Mouse (Mus musculus): ENCODE results near the gene Lgals4.

Gene Lgals4

DNA sequence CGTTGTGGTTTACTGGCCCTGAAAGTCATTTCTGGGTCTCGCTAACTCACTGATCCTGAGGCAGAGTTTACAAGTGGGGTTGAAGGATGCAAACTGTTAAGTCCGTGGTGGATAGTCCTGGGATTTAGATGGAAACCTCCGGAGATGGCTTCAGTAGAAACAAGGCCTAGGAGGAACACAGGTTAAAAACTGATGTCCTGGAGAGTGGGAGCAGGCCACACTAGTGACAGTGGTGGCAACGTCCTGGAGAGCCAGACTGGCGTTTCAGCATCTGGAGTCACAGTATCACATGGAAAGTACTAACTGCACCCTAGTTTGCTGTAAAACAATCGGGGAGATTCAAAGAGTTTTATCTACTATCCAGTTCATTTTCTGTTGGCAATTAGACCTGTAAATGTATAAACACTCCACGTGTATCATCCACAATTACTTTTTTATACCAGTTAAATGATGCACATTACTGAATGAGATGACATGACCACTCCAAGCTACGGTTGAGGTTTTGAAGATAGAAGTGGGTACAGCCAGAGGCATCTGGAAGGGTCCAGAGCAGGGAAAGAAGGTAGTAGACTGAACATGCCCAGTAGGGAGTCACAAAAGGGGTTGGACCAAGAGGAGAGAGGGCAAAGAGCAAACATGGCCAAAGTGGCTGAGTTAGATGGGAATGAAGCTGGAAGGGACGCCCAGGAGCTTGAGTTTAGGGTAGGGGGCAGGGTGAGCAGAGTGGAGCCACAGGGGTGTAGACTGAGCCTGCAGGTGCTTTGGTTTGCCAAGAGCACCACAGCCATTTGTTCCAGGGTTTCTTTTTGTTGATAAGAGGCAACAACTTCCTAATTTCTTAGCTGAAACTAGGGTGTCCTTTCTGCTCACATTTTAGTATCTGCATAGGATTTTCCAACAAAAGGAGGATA lies 10.4 kb upstream of the Lgals4 start:
- no peak for DNase-seq (ENCODE audit: low read depth)

DNA sequence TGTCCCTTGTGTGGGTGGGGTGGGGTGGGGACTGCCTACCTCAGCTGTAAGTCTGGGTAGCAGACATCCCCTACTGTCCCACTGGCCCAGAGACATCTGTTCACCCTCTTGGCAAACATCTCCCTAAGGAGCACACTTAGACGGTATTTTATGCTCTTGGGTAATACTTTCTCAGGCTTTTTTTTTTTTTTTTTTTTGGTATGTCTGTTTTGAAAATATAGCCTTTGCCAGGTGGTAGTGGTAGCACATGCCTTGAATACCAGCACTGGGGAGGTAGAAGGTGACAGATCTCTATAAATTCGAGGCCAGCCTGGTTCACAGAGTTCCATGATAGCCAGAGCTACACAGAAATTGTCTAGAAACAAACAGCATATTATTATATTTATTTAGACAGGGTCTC lies 9.7 kb upstream of the Lgals4 start:
- DNase-seq (ENCODE audit: low read depth): no peak

DNA sequence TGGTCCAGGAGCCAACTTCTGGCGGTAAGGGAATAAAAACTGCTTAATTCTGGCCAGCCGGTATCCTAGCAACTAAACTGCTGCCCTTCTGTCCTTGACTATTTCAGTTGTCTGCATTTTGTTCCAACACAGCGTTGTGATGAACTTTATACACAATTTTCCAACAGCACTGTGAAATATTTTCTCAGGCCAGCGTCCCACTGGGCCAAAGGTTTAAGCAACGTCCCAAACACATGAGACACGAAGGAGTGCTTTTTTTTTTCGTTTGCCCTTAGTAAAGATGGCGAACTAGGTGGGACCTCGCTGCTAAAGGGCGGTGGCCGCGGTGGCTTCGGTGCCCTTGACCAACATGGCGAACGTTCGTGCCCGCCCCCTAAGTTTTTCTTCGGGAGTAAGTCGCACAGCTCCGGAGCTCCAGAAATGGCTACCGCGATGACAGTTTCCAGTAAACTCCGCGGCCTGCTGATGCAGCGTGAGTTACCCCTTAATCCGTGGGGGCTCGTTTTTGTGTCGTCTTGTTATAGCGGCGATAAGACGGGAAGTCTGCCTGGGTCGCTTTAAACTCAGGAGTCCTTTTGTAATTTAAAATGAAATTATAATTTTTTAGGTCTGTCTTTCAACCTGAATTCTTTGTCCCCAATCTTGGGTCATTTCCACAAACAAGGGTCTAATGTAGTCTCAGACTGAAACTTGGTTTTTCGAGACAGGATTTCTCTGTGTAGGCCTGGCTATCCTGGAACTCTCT lies 8.5 kb upstream of the Lgals4 start, which contains the start of gene Ech1:
Gene Ech1 (plus strand): TSS at position 277 of the 745 bp plus-strand sequence.
- peak; percentile 86 for DNase-seq (ENCODE audit: low read depth)

DNA sequence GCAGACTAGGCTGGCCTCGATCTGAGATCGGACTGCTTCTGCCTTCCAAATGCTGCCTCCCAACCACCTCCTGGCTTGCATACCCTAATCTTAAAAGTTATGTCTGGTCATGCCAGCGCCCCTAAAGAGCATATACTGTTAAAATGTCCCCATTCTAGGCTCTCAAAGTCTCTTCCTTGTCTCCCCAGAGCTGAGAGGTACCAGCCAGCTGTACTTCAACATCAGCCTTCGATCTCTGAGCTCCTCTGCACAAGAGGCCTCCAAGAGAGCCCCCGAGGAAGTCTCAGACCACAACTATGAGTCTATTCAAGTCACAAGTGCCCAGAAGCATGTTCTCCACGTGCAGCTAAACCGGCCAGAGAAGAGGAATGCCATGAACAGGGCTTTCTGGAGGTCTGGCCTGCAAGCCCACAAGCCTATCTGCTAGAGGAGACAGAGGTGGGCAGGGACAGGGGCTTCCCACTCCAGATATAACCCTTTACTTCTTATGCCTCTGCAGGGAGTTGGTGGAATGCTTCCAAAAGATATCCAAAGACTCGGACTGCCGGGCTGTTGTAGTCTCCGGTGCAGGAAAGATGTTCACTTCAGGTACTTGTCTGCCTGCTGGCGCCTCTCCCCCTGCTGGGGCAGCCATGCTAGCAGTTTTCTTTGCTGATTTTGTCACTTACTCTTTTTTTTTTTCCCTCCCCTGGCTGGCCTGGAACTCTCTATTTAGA lies 7.8 kb upstream of the Lgals4 start:
- no peak for DNase-seq (ENCODE audit: low read depth)

DNA sequence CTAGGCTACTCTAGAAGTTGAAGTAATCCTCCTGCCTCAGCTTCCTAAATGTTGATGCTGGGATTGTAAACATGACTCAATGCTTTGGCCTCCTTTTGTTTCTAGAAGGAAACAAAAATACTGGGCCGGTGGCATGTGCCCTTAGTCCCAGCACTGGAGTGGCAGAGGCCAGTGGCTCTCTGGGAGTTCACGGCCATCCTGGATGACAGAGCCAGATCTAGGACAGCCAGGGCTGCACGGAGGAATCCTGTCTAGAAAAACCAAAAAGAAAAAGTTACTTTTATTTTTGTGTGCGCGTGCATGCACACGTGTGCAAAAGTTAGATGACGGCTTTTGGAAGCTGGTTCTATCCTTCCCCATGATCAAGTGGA lies 7.3 kb upstream of the Lgals4 start:
- DNase-seq (ENCODE audit: low read depth): no peak

DNA sequence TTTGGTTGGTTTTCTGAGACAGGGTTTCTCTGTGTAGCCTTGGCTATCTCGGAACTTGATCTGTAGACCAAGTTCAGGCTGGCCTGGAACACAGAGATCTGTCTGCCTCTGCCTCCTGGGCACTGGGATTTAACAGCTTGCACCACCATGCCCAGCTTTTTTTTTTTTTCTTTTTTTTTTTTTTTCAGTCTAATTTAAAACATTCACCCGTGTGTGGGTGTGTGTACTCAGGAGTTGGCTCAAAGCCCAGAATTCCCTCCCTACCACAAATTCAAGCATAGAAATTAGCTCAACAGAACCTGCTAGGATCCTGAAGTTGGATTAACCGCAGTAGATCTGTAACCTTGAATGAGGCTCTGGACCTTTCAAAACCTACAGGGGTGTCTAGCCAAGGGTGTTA lies 6.3 kb upstream of the Lgals4 start:
- DNase-seq (ENCODE audit: low read depth): no peak

DNA sequence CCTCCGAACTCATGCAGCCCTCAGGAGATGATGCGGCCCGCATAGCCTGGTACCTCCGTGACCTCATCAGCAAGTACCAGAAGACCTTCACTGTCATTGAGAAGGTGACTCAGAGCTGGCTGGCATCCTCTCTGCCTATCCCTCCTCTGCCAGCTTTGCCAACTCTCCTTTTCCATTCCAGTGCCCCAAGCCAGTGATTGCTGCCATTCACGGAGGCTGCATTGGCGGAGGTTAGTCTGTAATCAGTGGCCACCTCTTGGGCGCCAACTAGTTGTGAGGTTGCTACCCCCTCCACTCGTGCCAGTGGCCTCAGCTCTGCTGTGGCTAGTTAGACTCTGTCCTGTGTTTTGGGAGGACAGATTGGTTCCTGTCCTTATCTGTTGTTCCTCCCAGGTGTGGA lies 3.8 kb upstream of the Lgals4 start:
- no peak for DNase-seq (ENCODE audit: low read depth)

DNA sequence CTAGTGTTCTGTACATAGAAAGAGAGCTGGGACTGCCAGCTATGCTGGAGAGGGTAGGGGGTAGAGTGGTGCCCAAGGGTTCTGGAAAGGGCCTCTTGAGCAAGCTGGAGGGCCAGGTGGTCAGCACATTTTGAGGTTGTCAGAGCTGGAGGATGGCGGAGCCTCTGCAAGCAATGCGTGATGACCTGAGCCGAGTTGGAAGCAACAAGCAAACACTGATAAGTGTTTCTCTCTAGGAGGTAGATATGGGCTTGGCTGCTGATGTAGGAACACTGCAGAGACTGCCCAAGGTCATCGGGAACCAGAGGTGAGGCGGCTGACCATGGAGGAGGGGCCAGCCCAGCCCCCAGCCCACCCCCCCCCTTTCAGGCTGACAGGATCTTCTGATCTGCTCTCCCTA lies 2.7 kb upstream of the Lgals4 start:
- no peak for DNase-seq (ENCODE audit: low read depth)

DNA sequence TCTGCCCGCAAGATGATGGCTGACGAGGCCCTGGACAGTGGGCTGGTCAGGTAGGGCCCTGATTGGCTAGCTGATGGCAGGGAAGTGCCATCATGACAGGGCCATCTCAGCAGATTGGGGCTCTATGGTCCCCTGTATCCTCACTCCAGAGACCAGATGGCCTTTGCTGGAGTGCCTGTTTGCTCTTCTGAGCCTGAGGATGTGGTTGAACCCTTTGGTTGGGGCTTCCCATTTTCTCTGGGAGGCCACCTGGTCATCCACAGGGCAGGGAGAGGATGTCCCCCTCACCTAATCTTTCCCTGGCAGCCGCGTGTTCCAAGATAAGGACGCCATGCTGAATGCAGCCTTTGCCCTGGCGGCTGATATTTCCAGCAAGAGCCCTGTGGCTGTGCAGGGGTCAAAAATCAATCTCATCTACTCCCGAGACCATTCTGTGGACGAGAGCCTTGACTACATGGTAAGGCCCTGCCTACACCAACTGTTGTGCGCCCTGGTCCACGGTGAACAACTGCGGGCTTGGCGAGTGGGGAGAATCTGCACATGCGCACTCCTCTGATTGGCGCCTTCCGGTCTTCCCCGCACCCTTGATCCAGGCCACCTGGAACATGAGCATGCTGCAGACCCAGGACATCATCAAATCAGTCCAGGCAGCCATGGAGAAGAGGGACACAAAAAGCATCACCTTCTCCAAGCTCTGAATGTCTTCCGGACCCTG lies 2.1 kb upstream of the Lgals4 start:
- no peak for DNase-seq (ENCODE audit: low read depth)

DNA sequence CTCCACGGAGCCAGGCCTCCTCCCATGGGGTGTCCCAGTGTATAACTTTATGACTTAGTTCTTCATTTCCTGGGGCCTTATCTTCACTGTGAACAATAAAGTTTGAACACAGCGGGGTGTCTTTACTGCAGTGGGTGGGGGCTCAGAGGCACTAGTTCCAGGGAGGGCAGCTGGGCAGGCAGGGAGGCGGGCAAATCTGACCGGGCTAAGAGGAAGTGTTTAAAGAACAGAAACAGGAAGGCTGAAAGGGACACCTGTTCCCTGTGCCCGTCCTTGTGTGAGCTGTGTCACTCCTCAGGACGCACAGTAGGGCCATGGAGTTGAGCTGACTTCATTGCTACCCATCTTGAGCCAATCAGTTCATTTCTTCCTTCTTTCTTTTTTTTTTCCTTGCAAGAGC lies 1.5 kb upstream of the Lgals4 start:
- DNase-seq (ENCODE audit: low read depth): no peak

DNA sequence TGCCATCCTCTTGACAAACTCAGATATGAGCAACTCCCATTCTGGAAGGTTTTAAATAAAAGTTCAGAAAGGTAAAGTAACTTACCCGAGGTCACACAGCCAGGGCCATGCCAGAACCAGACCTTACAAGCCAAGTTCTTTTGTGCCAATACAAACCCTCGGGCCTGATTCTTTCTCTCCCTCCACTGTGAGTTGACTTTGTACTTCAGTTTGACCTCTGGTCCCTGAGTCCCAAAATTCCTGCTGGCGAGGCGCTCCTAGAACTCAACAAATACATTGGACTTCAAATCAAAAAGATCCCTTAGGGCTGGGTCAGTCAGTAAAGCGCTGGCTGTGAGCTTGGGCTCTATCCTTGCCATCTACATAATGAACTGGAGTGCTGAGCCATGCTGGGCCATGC lies 3.3 kb downstream of the Lgals4 start:
- no peak for DNase-seq (ENCODE audit: low read depth)

DNA sequence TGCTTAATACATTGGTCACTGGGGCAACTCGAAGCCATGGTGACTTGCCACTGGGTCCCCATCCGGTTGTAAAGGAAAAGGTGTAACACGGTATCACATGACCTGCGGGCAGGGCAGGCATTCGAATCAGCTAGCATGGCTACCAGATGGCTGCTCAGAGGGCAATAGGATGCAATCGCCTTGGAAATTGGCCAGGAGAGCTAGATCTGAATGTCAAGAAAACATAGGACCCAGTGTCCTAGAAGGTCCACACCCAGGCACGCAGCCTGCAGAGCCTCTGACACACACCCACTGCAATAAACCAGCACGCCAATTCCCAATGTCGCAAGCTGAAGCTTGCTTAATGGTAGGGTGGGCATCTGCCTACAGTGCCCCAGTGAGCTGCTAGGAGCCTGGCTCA lies 4.7 kb downstream of the Lgals4 start:
- DNase-seq (ENCODE audit: low read depth): no peak

DNA sequence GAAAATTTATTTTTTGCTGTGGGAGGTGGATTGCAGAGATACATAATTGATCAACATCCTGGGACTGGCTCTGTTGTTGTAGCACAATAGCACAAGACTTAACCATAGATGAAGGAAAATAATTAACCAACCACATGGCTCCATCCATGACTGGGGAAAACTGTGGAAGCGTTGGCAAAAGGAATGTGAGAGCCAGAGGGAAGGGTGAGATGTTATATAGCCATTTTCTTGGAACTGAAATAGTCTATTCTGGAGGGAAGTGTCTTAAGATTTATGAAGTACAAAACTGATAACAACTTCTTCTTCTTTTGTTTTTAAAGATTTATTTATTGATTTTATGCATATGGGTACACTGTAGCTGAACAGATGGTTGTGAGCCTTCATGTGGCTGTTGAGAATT lies 13.6 kb downstream of the Lgals4 start:
- DNase-seq (ENCODE audit: low read depth): no peak

DNA sequence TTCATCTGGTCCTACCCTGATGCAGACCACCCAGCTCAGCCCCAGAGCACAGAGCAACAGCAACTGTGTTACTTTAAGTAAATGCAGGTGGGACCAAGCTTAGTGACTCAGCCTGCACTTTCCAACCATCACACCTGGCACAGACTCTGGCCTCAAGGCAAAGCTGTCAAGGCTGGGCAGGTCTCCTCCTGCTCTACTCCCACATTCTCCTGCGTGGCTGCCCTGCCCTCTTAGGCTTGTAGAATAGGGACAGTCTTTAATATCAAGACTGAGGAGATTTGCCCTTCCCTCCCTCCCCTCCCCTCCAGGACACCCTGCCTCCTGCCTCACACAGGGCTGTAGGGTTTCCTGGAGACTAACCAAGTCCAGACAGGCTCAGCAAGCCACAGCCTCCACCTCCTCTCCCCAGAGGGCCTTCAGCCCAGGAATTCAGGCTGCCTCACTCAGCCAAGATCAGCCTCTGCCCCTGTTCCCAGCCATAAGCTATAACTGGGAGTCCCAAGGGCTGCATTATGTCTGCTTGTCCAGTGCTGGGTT lies 16.1 kb downstream of the Lgals4 start:
- no peak for DNase-seq (ENCODE audit: low read depth)

DNA sequence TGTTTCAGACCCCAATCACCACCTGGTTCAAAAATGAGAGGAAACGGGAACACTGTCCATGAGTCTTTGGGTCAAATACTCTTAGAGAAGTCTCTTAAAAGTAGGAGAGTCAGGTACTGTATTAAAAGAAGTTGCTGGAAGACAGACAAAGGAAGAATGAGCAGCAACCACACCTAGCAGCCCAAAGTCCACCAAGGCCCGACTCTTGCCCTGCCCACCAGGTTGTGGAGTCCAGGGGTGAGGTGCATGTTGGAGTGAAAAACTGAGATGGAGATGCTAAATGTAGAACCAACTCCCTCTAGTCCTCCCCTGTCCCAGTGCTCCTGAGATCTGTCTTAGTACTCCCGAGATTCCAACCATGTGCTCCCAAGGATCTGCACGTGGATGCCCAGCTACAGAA lies 17.0 kb downstream of the Lgals4 start:
- DNase-seq (ENCODE audit: low read depth): no peak

DNA sequence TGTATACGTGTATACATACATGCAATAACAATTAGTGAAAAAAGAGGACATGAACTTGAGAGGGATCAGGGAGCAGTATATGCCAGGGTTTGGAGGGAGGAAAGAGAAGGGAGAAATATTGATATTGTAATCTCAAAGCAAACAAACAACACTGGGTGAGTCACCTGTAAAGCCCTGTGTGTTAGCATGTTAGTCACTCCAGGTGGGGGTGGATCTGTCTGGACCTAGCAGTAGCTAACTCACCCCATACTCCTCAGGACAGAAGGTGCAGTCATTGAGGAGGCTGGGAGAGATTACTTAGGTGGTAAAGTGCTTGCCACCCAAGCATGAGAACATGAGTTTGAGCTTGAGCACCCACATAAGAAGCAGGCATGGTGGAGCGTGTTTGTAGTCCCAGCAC lies 26.3 kb downstream of the Lgals4 start:
- DNase-seq (ENCODE audit: low read depth): no peak

DNA sequence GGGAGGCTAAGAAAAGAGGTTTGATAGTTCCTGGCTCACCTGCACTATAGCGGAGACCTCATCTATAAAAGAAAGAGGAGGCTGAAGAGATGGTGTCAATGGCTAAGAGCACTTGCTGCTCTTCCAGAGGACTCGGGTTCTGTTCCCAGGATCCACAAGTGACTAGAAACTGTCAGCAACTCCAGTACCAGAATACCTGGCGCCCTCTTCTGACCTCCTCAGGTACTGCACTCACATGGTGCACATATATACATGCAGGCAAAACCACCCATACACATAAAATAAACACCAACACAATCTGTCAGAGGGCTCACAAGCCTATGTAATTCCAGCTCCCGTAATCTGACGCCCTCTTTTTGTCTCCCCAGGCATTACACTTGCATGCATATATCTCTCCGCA lies 27.2 kb downstream of the Lgals4 start:
- no peak for DNase-seq (ENCODE audit: low read depth)

DNA sequence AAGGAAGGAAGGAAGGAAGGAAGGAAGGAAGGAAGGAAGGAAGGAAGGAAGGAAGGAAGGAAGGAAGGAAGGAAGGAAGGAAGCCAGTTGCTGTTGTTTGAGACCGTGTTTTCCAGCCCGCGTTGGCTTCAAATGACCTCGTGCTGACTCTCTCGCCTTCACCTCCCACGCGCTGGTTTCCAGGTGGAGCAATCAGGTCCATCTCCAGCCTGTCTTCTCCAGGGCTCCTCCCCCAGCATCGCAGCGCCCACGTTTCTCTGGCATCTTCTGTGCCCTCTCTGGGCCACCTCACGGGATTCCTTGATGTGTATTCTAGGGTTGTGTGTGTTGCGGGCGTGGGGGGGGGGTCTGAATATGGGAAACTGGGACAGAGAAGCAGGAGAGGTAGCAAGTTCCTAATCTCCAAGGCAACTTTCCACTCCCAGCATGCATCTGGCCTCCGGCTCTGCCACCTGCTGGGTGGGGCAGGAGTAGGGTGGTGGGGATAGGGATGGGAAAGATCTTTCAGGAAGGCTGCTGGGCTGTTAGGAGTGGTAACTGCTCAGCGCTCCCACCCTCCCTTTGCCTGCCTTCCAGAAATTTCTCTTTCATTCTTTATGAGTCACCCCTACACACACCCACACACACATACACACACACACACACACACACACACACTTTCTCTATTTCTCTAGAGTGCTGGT lies 29.3 kb downstream of the Lgals4 start:
- no peak for DNase-seq (ENCODE audit: low read depth)

DNA sequence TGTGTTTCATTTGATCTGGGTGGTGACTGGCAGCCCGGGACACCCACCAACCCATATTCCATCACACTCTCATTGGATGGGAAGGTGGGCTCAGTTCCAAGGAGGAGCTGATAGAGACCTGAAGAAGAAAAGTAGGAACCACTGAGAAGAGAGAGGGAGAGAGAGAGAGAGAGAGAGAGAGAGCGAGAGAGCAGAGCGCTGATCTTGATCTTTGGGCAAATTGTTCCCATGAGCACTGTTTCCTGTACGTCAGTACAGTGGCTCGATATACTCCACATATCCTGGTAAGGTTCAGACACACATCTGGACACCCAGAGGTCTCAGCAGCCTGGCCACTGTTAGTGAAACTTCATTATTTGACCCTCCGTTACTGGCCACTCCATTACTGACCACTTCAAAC lies 29.9 kb downstream of the Lgals4 start, which contains the start of gene Lgals7:
Gene Lgals7 (plus strand): TSS at position 314 of the 400 bp plus-strand sequence.
- DNase-seq (ENCODE audit: low read depth): no peak

DNA sequence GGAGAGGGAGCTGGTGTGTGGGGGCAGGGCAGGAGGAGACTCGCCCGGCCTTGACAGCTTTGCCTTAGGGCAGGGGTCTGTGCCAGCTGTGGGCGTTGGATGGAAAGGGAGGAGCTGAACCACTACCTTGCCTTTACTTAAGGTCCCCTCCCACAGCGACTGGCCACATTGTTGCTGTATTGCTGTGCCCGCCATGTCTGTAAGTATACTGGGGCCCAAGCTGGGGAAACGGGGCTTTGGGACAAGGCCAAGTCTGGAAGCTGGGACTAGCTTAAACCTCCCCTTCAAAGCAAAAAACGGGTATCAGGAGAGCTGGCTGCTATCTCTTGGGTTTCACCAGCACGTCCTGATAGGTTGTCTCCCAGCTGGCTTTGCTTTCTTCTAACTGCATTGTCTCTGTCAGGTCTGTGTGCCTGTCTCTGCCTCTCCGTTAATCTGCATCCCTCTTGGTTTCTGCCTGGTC lies 30.7 kb downstream of the Lgals4 start:
- no peak for DNase-seq (ENCODE audit: low read depth)
